Mouse (Mus musculus): ENCODE results near the gene Unc13b. TPM values are rescaled to one million over a fixed set of nuclear protein-coding genes. Genes with fewer than 3 reads are reported as not detected.

Gene Unc13b
- polyA plus RNA-seq, 1 experiment from 2014 or later = 3.9 TPM

- peaks cover 51% of the 10 kb centered on the region for H3K36me3 ChIP-seq
Measured at GRCm38 (mm10) chr4:43029121-43029520, 29.6 kb upstream of the Unc13b start.

GRCm38 (mm10) chr4:43029749-43030148 lies 29.0 kb upstream of the Unc13b start:
- peak overlapping the region; percentile 64 for H3K4me2 ChIP-seq
- no peak for ATAC-seq (ENCODE audit: insufficient number of reproducible peaks, insufficient read depth, low FRiP score, low TSS enrichment, low read depth)
- 90% methylated on average over 9 of the region's 9 CpGs for WGBS
- no peaks in the 10 kb centered on the region for H3K27me3 ChIP-seq
- H3K9me3 ChIP-seq = no peaks in the 10 kb centered on the region
- peaks cover 17% of the 10 kb centered on the region for H3K4me1 ChIP-seq
- peak overlapping the region; percentile 95; the same call in 1 of the 2 replicates for H3K9ac ChIP-seq
- peak overlapping the region; percentile 81; the same call in 1 of the 2 replicates for H3K4me3 ChIP-seq
- peaks cover 57% of the 10 kb centered on the region for H3K36me3 ChIP-seq
- no peak overlapping the region for H3K27ac ChIP-seq

More at GRCm38 (mm10) chr4:43029121-43029520, 29.6 kb upstream of the Unc13b start:
- Histone ChIP-seq H3K4me2 (no peak overlapping the region), H3K9ac (no peak overlapping the region), H3K4me3 (no peak overlapping the region), H3K4me1 (peaks cover 23% of the 10 kb centered on the region), H3K27ac (no peak overlapping the region), H3K27me3 (no peaks in the 10 kb centered on the region), H3K9me3 (no peaks in the 10 kb centered on the region)
- 94% methylated on average over 7 of the region's 7 CpGs for WGBS
- ATAC-seq (ENCODE audit: insufficient number of reproducible peaks, insufficient read depth, low FRiP score, low TSS enrichment, low read depth) = no peak

- Histone ChIP-seq H3K9me3 (no peaks in the 10 kb centered on the region), H3K9ac (peak overlapping the region; percentile 95), H3K27me3 (no peaks in the 10 kb centered on the region), H3K27ac (no peak overlapping the region), H3K4me2 (peak overlapping the region; percentile 64), H3K4me3 (peak overlapping the region; percentile 81), H3K36me3 (peaks cover 63% of the 10 kb centered on the region), H3K4me1 (peaks cover 14% of the 10 kb centered on the region)
- WGBS = 79% methylated on average over 9 of the region's 9 CpGs
- ATAC-seq (ENCODE audit: insufficient number of reproducible peaks, insufficient read depth, low FRiP score, low TSS enrichment, low read depth) = no peak
Measured at GRCm38 (mm10) chr4:43030352-43030751, 28.4 kb upstream of the Unc13b start.

GRCm38 (mm10) chr4:43030780-43031230 lies 27.9 kb upstream of the Unc13b start:
- no peaks in the 10 kb centered on the region for H3K9me3 ChIP-seq
- peaks cover 14% of the 10 kb centered on the region for H3K4me1 ChIP-seq
- peak overlapping the region; percentile 90 for H3K27ac ChIP-seq
- H3K36me3 ChIP-seq = peaks cover 68% of the 10 kb centered on the region
- ATAC-seq (ENCODE audit: insufficient number of reproducible peaks, insufficient read depth, low FRiP score, low TSS enrichment, low read depth) = peak; percentile 28; the same call in 1 of the 2 replicates
- H3K27me3 ChIP-seq = no peaks in the 10 kb centered on the region
- WGBS = under 1% methylated on average over 28 of the region's 28 CpGs
- H3K4me3 ChIP-seq = peak overlapping the region; percentile 81
- H3K9ac ChIP-seq = peak overlapping the region; percentile 95
- peak overlapping the region; percentile 64 for H3K4me2 ChIP-seq

GRCm38 (mm10) chr4:43031237-43031995 lies 27.3 kb upstream of the Unc13b start, which contains the start of gene Stoml2:
Gene Stoml2, minus strand, starts transcription at chr4:43031710.
- Histone ChIP-seq H3K9me3 (no peaks in the 10 kb centered on the region), H3K4me2 (peak within 1 kb of the TSS; percentile 64), H3K36me3 (peaks cover 74% of the 10 kb centered on the region), H3K27me3 (no peaks in the 10 kb centered on the region), H3K4me1 (peaks cover 14% of the 10 kb centered on the region), H3K4me3 (peak within 1 kb of the TSS; percentile 81), H3K9ac (peak within 1 kb of the TSS; percentile 95), H3K27ac (peak within 1 kb of the TSS; percentile 90)
- 1% methylated on average over 38 of the region's 38 CpGs for whole genome bisulfite sequencing
- peak; percentile 92 for ATAC-seq (ENCODE audit: insufficient number of reproducible peaks, insufficient read depth, low FRiP score, low TSS enrichment, low read depth)

GRCm38 (mm10) chr4:43032501-43032900 lies 26.3 kb upstream of the Unc13b start:
- Histone ChIP-seq H3K27me3 (no peaks in the 10 kb centered on the region), H3K36me3 (peaks cover 70% of the 10 kb centered on the region), H3K4me3 (no peak overlapping the region), H3K9ac (no peak overlapping the region), H3K4me1 (peaks cover 14% of the 10 kb centered on the region), H3K27ac (no peak overlapping the region), H3K9me3 (no peaks in the 10 kb centered on the region), H3K4me2 (no peak overlapping the region)
- 80% methylated on average over 1 of the region's 1 CpGs for WGBS
- no peak for ATAC-seq (ENCODE audit: insufficient number of reproducible peaks, insufficient read depth, low FRiP score, low TSS enrichment, low read depth)

GRCm38 (mm10) chr4:43033481-43033880 lies 25.3 kb upstream of the Unc13b start:
- Histone ChIP-seq H3K36me3 (peaks cover 60% of the 10 kb centered on the region), H3K27me3 (no peaks in the 10 kb centered on the region), H3K27ac (no peak overlapping the region), H3K9ac (no peak overlapping the region), H3K4me1 (peaks cover 14% of the 10 kb centered on the region), H3K9me3 (no peaks in the 10 kb centered on the region), H3K4me2 (no peak overlapping the region), H3K4me3 (no peak overlapping the region)
- 86% methylated on average over 14 of the region's 14 CpGs for WGBS
- no peak for ATAC-seq (ENCODE audit: insufficient number of reproducible peaks, insufficient read depth, low FRiP score, low TSS enrichment, low read depth)

- no peaks in the 10 kb centered on the region for H3K27me3 ChIP-seq
- 91% methylated on average over 6 of the region's 6 CpGs for whole genome bisulfite sequencing
- H3K9me3 ChIP-seq = no peaks in the 10 kb centered on the region
- no peak overlapping the region for H3K27ac ChIP-seq
- H3K4me2 ChIP-seq = no peak overlapping the region
- peaks cover 45% of the 10 kb centered on the region for H3K36me3 ChIP-seq
- peaks cover 20% of the 10 kb centered on the region for H3K4me1 ChIP-seq
- no peak for ATAC-seq (ENCODE audit: insufficient number of reproducible peaks, insufficient read depth, low FRiP score, low TSS enrichment, low read depth)
- H3K9ac ChIP-seq = no peak overlapping the region
- H3K4me3 ChIP-seq = no peak overlapping the region
Measured at GRCm38 (mm10) chr4:43035851-43036250, 22.9 kb upstream of the Unc13b start.

GRCm38 (mm10) chr4:43036356-43036755 lies 22.4 kb upstream of the Unc13b start:
- ATAC-seq (ENCODE audit: insufficient number of reproducible peaks, insufficient read depth, low FRiP score, low TSS enrichment, low read depth) = no peak
- H3K4me3 ChIP-seq = no peak overlapping the region
- H3K36me3 ChIP-seq = peaks cover 45% of the 10 kb centered on the region
- peaks cover 22% of the 10 kb centered on the region for H3K4me1 ChIP-seq
- H3K27ac ChIP-seq = no peak overlapping the region
- no peak overlapping the region for H3K9ac ChIP-seq
- 89% methylated on average over 10 of the region's 10 CpGs for WGBS
- no peaks in the 10 kb centered on the region for H3K9me3 ChIP-seq
- no peak overlapping the region for H3K4me2 ChIP-seq
- H3K27me3 ChIP-seq = no peaks in the 10 kb centered on the region

GRCm38 (mm10) chr4:43037860-43038566 lies 20.7 kb upstream of the Unc13b start:
- peaks cover 17% of the 10 kb centered on the region for H3K4me1 ChIP-seq
- no peaks in the 10 kb centered on the region for H3K27me3 ChIP-seq
- no peaks in the 10 kb centered on the region for H3K9me3 ChIP-seq
- no peak overlapping the region for H3K4me3 ChIP-seq
- H3K27ac ChIP-seq = no peak overlapping the region
- no peak for ATAC-seq (ENCODE audit: insufficient number of reproducible peaks, insufficient read depth, low FRiP score, low TSS enrichment, low read depth)
- H3K9ac ChIP-seq = no peak overlapping the region
- 67% methylated on average over 4 of the region's 4 CpGs for WGBS
- H3K36me3 ChIP-seq = peaks cover 40% of the 10 kb centered on the region
- H3K4me2 ChIP-seq = no peak overlapping the region

- H3K27ac ChIP-seq = peak overlapping the region; percentile 84; the same call in 1 of the 2 replicates
- H3K9ac ChIP-seq = peak overlapping the region; percentile 83
- no peaks in the 10 kb centered on the region for H3K27me3 ChIP-seq
- H3K4me3 ChIP-seq = peak overlapping the region; percentile 77
- H3K9me3 ChIP-seq = no peaks in the 10 kb centered on the region
- no peak for ATAC-seq (ENCODE audit: insufficient number of reproducible peaks, insufficient read depth, low FRiP score, low TSS enrichment, low read depth)
- WGBS = 50% methylated on average over 15 of the region's 15 CpGs
- H3K4me2 ChIP-seq = peak overlapping the region; percentile 81
- peaks cover 19% of the 10 kb centered on the region for H3K4me1 ChIP-seq
- H3K36me3 ChIP-seq = peaks cover 33% of the 10 kb centered on the region
Measured at GRCm38 (mm10) chr4:43038567-43039495, 19.9 kb upstream of the Unc13b start.

All from embryonic facial prominence, embryonic 13.5 days (tissue).